Mouse (Mus musculus) left cerebral cortex, postnatal 36 days (tissue): ENCODE measurements around the gene Rbms1. TPM values are rescaled to one million over a fixed set of nuclear protein-coding genes. Genes with fewer than 3 reads are reported as not detected.

Experiments
- DNase-seq, 2 experiments: peaks; one replicate each; pipeline ENCODE4 v3.0.0; 2021 to 2022; ENCODE audit warnings: low spot score in 2 of 2, mixed read lengths in 1 of 2
- intact Hi-C: fragments of 180-260 bp; cut with DNase I; formaldehyde crosslinking; loops from one replicate; pipeline ENCODE4 v1.15.1; 2025
- total RNA-seq, 2 experiments: library from RNA; stranded (reverse); gene quantifications; 2 replicates each; pipeline ENCODE4 v1.2.3; 2021

Rbms1 gene
- 10 to 100 TPM; 22.9 to 23.4 TPM for total RNA-seq

GRCm38 (mm10) chr2:60962671-60963421 lies at the start of gene Rbms1:
Gene Rbms1 (minus strand): TSS chr2:60963192.
- intact Hi-C loops = loop anchor here (5.0 kb wide), 2 partner anchors 46 to 439 kb away; no protein-coding TSS in a partner anchor
- DNase-seq = peak; percentile 65 to 72

GRCm38 (mm10) chr2:61012249-61012828 lies 49.3 kb upstream of the Rbms1 start:
- intact Hi-C loops = no loop called here
- DNase-seq = no peak

- intact Hi-C loops = no loop called here
- no peak for DNase-seq
Measured at GRCm38 (mm10) chr2:60986286-60986685, 23.3 kb upstream of the Rbms1 start.

- intact Hi-C loops = loop anchor here (1.0 kb wide), 1 partner anchor 9 kb away; no protein-coding TSS in a partner anchor
- no peak for DNase-seq
Measured at GRCm38 (mm10) chr2:60978538-60979313, 15.7 kb upstream of the Rbms1 start.

- intact Hi-C loops = no loop called here
- DNase-seq = no peak
Measured at GRCm38 (mm10) chr2:60972189-60972814, 9.3 kb upstream of the Rbms1 start.

GRCm38 (mm10) chr2:60963616-60964015 lies 624 bp upstream of the Rbms1 start:
- intact Hi-C loops = loop anchor here (5.0 kb wide), 2 partner anchors 46 to 439 kb away; no protein-coding TSS in a partner anchor
- DNase-seq = no peak

- DNase-seq = peak in 1 of 2 experiments; percentile 10
- intact Hi-C loops = loop anchor here (5.0 kb wide), 2 partner anchors 45 to 440 kb away; no protein-coding TSS in a partner anchor
Measured at GRCm38 (mm10) chr2:60962001-60962670, 856 bp downstream of the Rbms1 start.

- no peak for DNase-seq
- intact Hi-C loops = loop anchor here (5.0 kb wide), 2 partner anchors 44 to 441 kb away; no protein-coding TSS in a partner anchor
Measured at GRCm38 (mm10) chr2:60961281-60961680, 1.7 kb downstream of the Rbms1 start.

- intact Hi-C loops = no loop called here
- no peak for DNase-seq
Measured at GRCm38 (mm10) chr2:60948241-60948640, 14.8 kb downstream of the Rbms1 start.

- DNase-seq = no peak
- intact Hi-C loops = no loop called here
Measured at GRCm38 (mm10) chr2:60947817-60948216, 15.2 kb downstream of the Rbms1 start.

GRCm38 (mm10) chr2:60940454-60940961 lies 22.5 kb downstream of the Rbms1 start:
- intact Hi-C loops = no loop called here
- DNase-seq = no peak

- DNase-seq = no peak
- intact Hi-C loops = no loop called here
Measured at GRCm38 (mm10) chr2:60939957-60940356, 23.0 kb downstream of the Rbms1 start.

- peak in 1 of 2 experiments; percentile 19 for DNase-seq
- intact Hi-C loops = no loop called here
Measured at GRCm38 (mm10) chr2:60936910-60937309, 26.1 kb downstream of the Rbms1 start.

GRCm38 (mm10) chr2:60928948-60929347 lies 34.0 kb downstream of the Rbms1 start:
- intact Hi-C loops = no loop called here
- DNase-seq = no peak

GRCm38 (mm10) chr2:60927906-60928775 lies 34.9 kb downstream of the Rbms1 start:
- no peak for DNase-seq
- intact Hi-C loops = no loop called here

- intact Hi-C loops = no loop called here
- no peak for DNase-seq
Measured at GRCm38 (mm10) chr2:60925063-60925462, 37.9 kb downstream of the Rbms1 start.

GRCm38 (mm10) chr2:60923756-60924544 lies 39.0 kb downstream of the Rbms1 start:
- no peak for DNase-seq
- intact Hi-C loops = no loop called here
